Mouse (Mus musculus): ENCODE data around the gene Ccdc74a. TPM values are rescaled to one million over a fixed set of nuclear protein-coding genes. Genes with fewer than 3 reads are reported as not detected.

Gene Ccdc74a
- total RNA-seq (2021), result 1 to 10 TPM in 1 of 2 experiments, under 1 TPM in 1; 0.74 to 1.0 TPM

- DNase-seq, result peak; percentile 85 to 87
- intact Hi-C loops (cut with DNase I), result loop anchor here (10.0 kb wide), 1 partner anchor 78 kb away; no protein-coding TSS in a partner anchor
Observed at GRCm38 (mm10) chr16:17646310-17647114, at the start of gene Ccdc74a. Ccdc74a (plus strand) TSS chr16:17646470.

- intact Hi-C loops (cut with DNase I), result no loop called here
- DNase-seq, result peak in 1 of 2 experiments; percentile 5
Observed at GRCm38 (mm10) chr16:17600944-17601562, 45.2 kb upstream of the Ccdc74a start.

GRCm38 (mm10) chr16:17604941-17605340, 41.3 kb upstream of the Ccdc74a start:
- DNase-seq, result no peak
- intact Hi-C loops (cut with DNase I), result no loop called here

- no peak for DNase-seq
- intact Hi-C loops (cut with DNase I), result no loop called here
Observed at GRCm38 (mm10) chr16:17605684-17606083, 40.6 kb upstream of the Ccdc74a start.

GRCm38 (mm10) chr16:17611383-17611782, 34.9 kb upstream of the Ccdc74a start:
- intact Hi-C loops (cut with DNase I), result loop anchor here (10.0 kb wide), 1 partner anchor 137 kb away; no protein-coding TSS in a partner anchor
- no peak for DNase-seq

- intact Hi-C loops (cut with DNase I), result loop anchor here (10.0 kb wide), 1 partner anchor 140 kb away; no protein-coding TSS in a partner anchor
- peak in 1 of 2 experiments; percentile 23 for DNase-seq
Observed at GRCm38 (mm10) chr16:17614740-17615139, 31.5 kb upstream of the Ccdc74a start.

GRCm38 (mm10) chr16:17616212-17616611, 30.1 kb upstream of the Ccdc74a start:
- DNase-seq, result no peak
- intact Hi-C loops (cut with DNase I), result loop anchor here (2.0 to 10.0 kb wide), 2 partner anchors 57 to 141 kb away; no protein-coding TSS in a partner anchor

GRCm38 (mm10) chr16:17617922-17618565, 28.2 kb upstream of the Ccdc74a start:
- DNase-seq, result peak; percentile 46 to 55
- intact Hi-C loops (cut with DNase I), result loop anchor here (2.0 to 10.0 kb wide), 2 partner anchors 59 to 143 kb away; no protein-coding TSS in a partner anchor

GRCm38 (mm10) chr16:17619198-17620105, 26.8 kb upstream of the Ccdc74a start, which contains the start of gene Smpd4:
Smpd4 (plus strand) TSS chr16:17619354.
- intact Hi-C loops (cut with DNase I), result loop anchor here (10.0 kb wide), 1 partner anchor 145 kb away; no protein-coding TSS in a partner anchor
- peak; percentile 92 to 96 for DNase-seq

- DNase-seq, result no peak
- intact Hi-C loops (cut with DNase I), result no loop called here
Observed at GRCm38 (mm10) chr16:17621936-17622335, 24.3 kb upstream of the Ccdc74a start.

- no peak for DNase-seq
- intact Hi-C loops (cut with DNase I), result no loop called here
Observed at GRCm38 (mm10) chr16:17625488-17626268, 20.6 kb upstream of the Ccdc74a start.

GRCm38 (mm10) chr16:17626269-17626555, 20.1 kb upstream of the Ccdc74a start:
- intact Hi-C loops (cut with DNase I), result no loop called here
- DNase-seq, result no peak

GRCm38 (mm10) chr16:17632580-17632979, 13.7 kb upstream of the Ccdc74a start:
- no peak for DNase-seq
- intact Hi-C loops (cut with DNase I), result no loop called here

- intact Hi-C loops (cut with DNase I), result no loop called here
- no peak for DNase-seq
Observed at GRCm38 (mm10) chr16:17633481-17634181, 12.6 kb upstream of the Ccdc74a start.

- no peak for DNase-seq
- intact Hi-C loops (cut with DNase I), result no loop called here
Observed at GRCm38 (mm10) chr16:17636904-17637303, 9.4 kb upstream of the Ccdc74a start.

GRCm38 (mm10) chr16:17637610-17638009, 8.7 kb upstream of the Ccdc74a start:
- intact Hi-C loops (cut with DNase I), result no loop called here
- DNase-seq, result no peak

- intact Hi-C loops (cut with DNase I), result no loop called here
Observed at GRCm38 (mm10) chr16:17638036-17638628, 8.1 kb upstream of the Ccdc74a start.

GRCm38 (mm10) chr16:17639081-17639480, 7.2 kb upstream of the Ccdc74a start:
- no peak for DNase-seq
- intact Hi-C loops (cut with DNase I), result no loop called here

More at GRCm38 (mm10) chr16:17638036-17638628, 8.1 kb upstream of the Ccdc74a start:
- DNase-seq, result no peak
